Mouse (Mus musculus): ENCODE results near the gene Zap70. TPM values are rescaled to one million over a fixed set of nuclear protein-coding genes. Genes with fewer than 3 reads are reported as not detected.

The Zap70 gene
- polyA plus RNA-seq, 1 experiment from 2014 or later: 0.18 TPM

DNA sequence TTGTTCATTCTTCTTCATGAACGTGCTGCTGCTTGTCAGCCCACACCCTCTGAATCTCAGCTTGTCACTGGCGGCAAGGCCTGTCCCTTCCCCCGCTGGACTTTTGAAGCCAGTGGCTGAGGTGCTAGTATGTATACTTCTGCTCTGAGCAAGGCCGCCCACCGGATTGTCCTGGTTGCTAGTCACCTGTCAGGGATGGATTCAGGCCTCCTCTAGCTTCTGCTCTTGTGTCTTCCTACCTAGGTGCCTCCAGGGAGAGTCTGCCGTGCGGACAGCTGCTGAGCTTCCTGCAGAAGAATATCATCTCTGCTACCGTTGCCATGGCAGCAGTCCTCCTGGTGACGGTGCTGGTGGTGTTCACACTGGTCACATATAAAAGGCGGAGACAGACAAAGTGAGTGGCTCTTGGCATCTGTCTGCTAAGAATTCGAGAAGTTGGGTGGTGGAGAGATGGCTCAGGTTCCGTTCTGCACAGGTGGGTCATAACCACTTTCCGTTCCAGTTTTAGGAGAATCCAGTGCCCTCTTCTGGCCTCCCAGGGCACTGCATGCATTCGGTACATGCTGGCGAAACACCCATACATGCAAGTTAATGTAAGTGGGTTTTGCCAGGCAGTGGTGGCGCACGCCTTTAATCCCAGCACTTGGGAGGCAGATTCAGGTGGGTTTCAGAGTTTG lies 17.2 kb upstream of the Zap70 start:
- peak; percentile 46; the same call in 1 of the 2 replicates for ATAC-seq (ENCODE audit: low FRiP score, low TSS enrichment)
- Histone ChIP-seq H3K4me3 (ENCODE audit: low read length) (peak overlapping the region; percentile 12; the same call in 1 of the 2 replicates), H3K9ac (ENCODE audit: low read depth, low read length) (no peak overlapping the region), H3K36me3 (ENCODE audit: control insufficient read depth, insufficient read depth, low read length) (no peaks in the 10 kb centered on the region), H3K4me2 (replicated peaks; ENCODE audit: low read depth, low read length) (peak overlapping the region; percentile 21), H3K9me3 (ENCODE audit: control insufficient read depth, low read length) (no peaks in the 10 kb centered on the region), H3K27ac (ENCODE audit: low read depth, low read length) (no peak overlapping the region), H3K27me3 (ENCODE audit: control insufficient read depth, insufficient read depth, low read length) (no peaks in the 10 kb centered on the region), H3K4me1 (ENCODE audit: control insufficient read depth, insufficient read depth, low read length) (no peaks in the 10 kb centered on the region)
- WGBS: 26% methylated on average over 17 of the region's 17 CpGs

DNA sequence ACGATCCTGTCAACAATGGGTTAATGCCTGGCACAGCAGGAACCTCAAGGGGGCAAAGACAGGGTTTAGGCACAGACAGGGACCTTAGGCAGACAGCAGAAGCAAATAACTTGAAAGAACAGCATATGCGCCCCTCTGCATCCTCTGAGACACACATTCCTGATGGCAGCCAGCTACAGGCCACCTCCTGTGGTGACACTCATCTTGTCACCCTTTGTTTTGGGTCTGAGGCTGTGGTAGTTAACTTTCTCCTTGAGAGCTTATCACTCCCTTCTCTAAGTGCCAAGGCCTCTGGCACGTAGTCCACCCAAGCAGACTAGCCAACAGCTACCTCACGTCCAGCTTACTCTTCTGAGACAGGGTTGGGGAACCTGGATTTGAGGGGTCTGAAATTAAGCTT lies 15.9 kb upstream of the Zap70 start:
- Histone ChIP-seq H3K36me3 (ENCODE audit: control insufficient read depth, insufficient read depth, low read length) (no peaks in the 10 kb centered on the region), H3K27me3 (ENCODE audit: control insufficient read depth, insufficient read depth, low read length) (no peaks in the 10 kb centered on the region), H3K4me1 (ENCODE audit: control insufficient read depth, insufficient read depth, low read length) (no peaks in the 10 kb centered on the region), H3K4me2 (replicated peaks; ENCODE audit: low read depth, low read length) (no peak overlapping the region), H3K9me3 (ENCODE audit: control insufficient read depth, low read length) (no peaks in the 10 kb centered on the region), H3K9ac (ENCODE audit: low read depth, low read length) (no peak overlapping the region), H3K4me3 (ENCODE audit: low read length) (no peak overlapping the region), H3K27ac (ENCODE audit: low read depth, low read length) (no peak overlapping the region)
- 0 out of 2 replicates have a peak, but pooled peaks have one; percentile 20 for ATAC-seq (ENCODE audit: low FRiP score, low TSS enrichment)
- 62% methylated on average over 4 of the region's 4 CpGs for WGBS

- ATAC-seq (ENCODE audit: low FRiP score, low TSS enrichment): no peak
- Histone ChIP-seq H3K4me1 (ENCODE audit: control insufficient read depth, insufficient read depth, low read length) (no peaks in the 10 kb centered on the region), H3K9ac (ENCODE audit: low read depth, low read length) (no peak overlapping the region), H3K27ac (ENCODE audit: low read depth, low read length) (no peak overlapping the region), H3K36me3 (ENCODE audit: control insufficient read depth, insufficient read depth, low read length) (no peaks in the 10 kb centered on the region), H3K4me2 (replicated peaks; ENCODE audit: low read depth, low read length) (no peak overlapping the region), H3K4me3 (ENCODE audit: low read length) (no peak overlapping the region), H3K27me3 (ENCODE audit: control insufficient read depth, insufficient read depth, low read length) (no peaks in the 10 kb centered on the region), H3K9me3 (ENCODE audit: control insufficient read depth, low read length) (no peaks in the 10 kb centered on the region)
- 55% methylated on average over 15 of the region's 15 CpGs for WGBS
These were observed 15.1 kb upstream of the Zap70 start for GRCm38 (mm10) chr1:36746452-36746851.

- H3K4me1 ChIP-seq (ENCODE audit: control insufficient read depth, insufficient read depth, low read length): no peaks in the 10 kb centered on the region
- no peak overlapping the region for H3K9ac ChIP-seq (ENCODE audit: low read depth, low read length)
- H3K27me3 ChIP-seq (ENCODE audit: control insufficient read depth, insufficient read depth, low read length): no peaks in the 10 kb centered on the region
- no peak for ATAC-seq (ENCODE audit: low FRiP score, low TSS enrichment)
- no peak overlapping the region for H3K27ac ChIP-seq (ENCODE audit: low read depth, low read length)
- no peaks in the 10 kb centered on the region for H3K36me3 ChIP-seq (ENCODE audit: control insufficient read depth, insufficient read depth, low read length)
- H3K9me3 ChIP-seq (ENCODE audit: control insufficient read depth, low read length): no peaks in the 10 kb centered on the region
- WGBS: 79% methylated on average over 6 of the region's 6 CpGs
- H3K4me3 ChIP-seq (ENCODE audit: low read length): no peak overlapping the region
- H3K4me2 ChIP-seq (replicated peaks; ENCODE audit: low read depth, low read length): no peak overlapping the region
These were observed 7.5 kb upstream of the Zap70 start for GRCm38 (mm10) chr1:36753932-36754675.

- no peak overlapping the region for H3K9ac ChIP-seq (ENCODE audit: low read depth, low read length)
- H3K27ac ChIP-seq (ENCODE audit: low read depth, low read length): no peak overlapping the region
- H3K27me3 ChIP-seq (ENCODE audit: control insufficient read depth, insufficient read depth, low read length): no peaks in the 10 kb centered on the region
- no peaks in the 10 kb centered on the region for H3K36me3 ChIP-seq (ENCODE audit: control insufficient read depth, insufficient read depth, low read length)
- no peaks in the 10 kb centered on the region for H3K9me3 ChIP-seq (ENCODE audit: control insufficient read depth, low read length)
- H3K4me3 ChIP-seq (ENCODE audit: low read length): no peak overlapping the region
- no peak overlapping the region for H3K4me2 ChIP-seq (replicated peaks; ENCODE audit: low read depth, low read length)
- H3K4me1 ChIP-seq (ENCODE audit: control insufficient read depth, insufficient read depth, low read length): no peaks in the 10 kb centered on the region
- ATAC-seq (ENCODE audit: low FRiP score, low TSS enrichment): no peak
- 89% methylated on average over 9 of the region's 9 CpGs for WGBS
These were observed 3.0 kb upstream of the Zap70 start for GRCm38 (mm10) chr1:36758553-36758952.

DNA sequence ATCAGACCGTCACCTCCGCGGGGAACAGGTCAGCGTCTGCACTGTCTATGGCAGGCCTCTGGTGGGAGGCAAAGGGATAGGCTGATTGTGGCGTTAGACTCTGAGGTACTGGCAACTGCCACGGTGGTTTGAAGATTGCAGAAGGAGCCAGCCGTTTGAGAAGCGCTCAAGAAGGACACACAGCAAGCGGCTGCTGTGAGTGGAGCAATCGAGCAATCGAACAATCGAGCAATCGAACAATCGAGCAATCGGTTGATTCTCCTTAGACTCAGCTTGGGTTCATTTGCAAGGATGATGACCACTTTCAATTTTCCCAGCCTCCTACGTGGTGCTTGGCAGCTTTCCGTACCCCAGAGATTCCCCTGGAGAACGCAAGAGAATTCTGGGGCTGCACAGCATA lies 2.5 kb upstream of the Zap70 start:
- no peak overlapping the region for H3K27ac ChIP-seq (ENCODE audit: low read depth, low read length)
- H3K4me1 ChIP-seq (ENCODE audit: control insufficient read depth, insufficient read depth, low read length): no peaks in the 10 kb centered on the region
- no peak overlapping the region for H3K9ac ChIP-seq (ENCODE audit: low read depth, low read length)
- H3K4me3 ChIP-seq (ENCODE audit: low read length): no peak overlapping the region
- ATAC-seq (ENCODE audit: low FRiP score, low TSS enrichment): no peak
- no peak overlapping the region for H3K4me2 ChIP-seq (replicated peaks; ENCODE audit: low read depth, low read length)
- H3K36me3 ChIP-seq (ENCODE audit: control insufficient read depth, insufficient read depth, low read length): no peaks in the 10 kb centered on the region
- no peaks in the 10 kb centered on the region for H3K27me3 ChIP-seq (ENCODE audit: control insufficient read depth, insufficient read depth, low read length)
- no peaks in the 10 kb centered on the region for H3K9me3 ChIP-seq (ENCODE audit: control insufficient read depth, low read length)
- WGBS: 87% methylated on average over 18 of the region's 18 CpGs

- H3K4me2 ChIP-seq (replicated peaks; ENCODE audit: low read depth, low read length): no peak overlapping the region
- H3K27ac ChIP-seq (ENCODE audit: low read depth, low read length): no peak overlapping the region
- no peak for ATAC-seq (ENCODE audit: low FRiP score, low TSS enrichment)
- H3K27me3 ChIP-seq (ENCODE audit: control insufficient read depth, insufficient read depth, low read length): no peaks in the 10 kb centered on the region
- H3K4me3 ChIP-seq (ENCODE audit: low read length): no peak overlapping the region
- 65% methylated on average over 9 of the region's 9 CpGs for WGBS
- no peak overlapping the region for H3K9ac ChIP-seq (ENCODE audit: low read depth, low read length)
- H3K9me3 ChIP-seq (ENCODE audit: control insufficient read depth, low read length): no peaks in the 10 kb centered on the region
- no peaks in the 10 kb centered on the region for H3K4me1 ChIP-seq (ENCODE audit: control insufficient read depth, insufficient read depth, low read length)
- H3K36me3 ChIP-seq (ENCODE audit: control insufficient read depth, insufficient read depth, low read length): no peaks in the 10 kb centered on the region
These were observed 1.2 kb upstream of the Zap70 start for GRCm38 (mm10) chr1:36760401-36760800.

DNA sequence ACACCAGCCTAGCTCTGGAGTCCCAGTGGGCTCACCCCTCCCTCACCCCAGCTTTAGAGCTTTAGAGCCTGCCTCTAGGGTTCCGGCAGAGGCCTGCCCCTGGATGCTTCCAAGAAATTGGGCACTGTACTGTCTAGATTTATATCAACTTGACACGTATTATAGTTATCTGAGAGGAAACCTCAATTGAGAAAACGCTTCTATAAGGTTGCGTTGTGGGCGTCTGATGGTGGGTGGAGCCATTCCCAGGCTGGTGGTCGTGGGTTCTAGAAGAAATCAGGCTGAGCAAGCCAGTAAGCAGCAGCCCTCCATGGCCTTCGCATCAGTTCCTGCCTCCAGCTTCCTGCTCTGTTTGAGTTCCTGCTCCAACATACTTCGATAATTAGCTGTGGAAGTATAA lies 537 bp upstream of the Zap70 start:
- Histone ChIP-seq H3K9ac (ENCODE audit: low read depth, low read length) (no peak overlapping the region), H3K4me3 (ENCODE audit: low read length) (no peak overlapping the region), H3K9me3 (ENCODE audit: control insufficient read depth, low read length) (no peaks in the 10 kb centered on the region), H3K27me3 (ENCODE audit: control insufficient read depth, insufficient read depth, low read length) (no peaks in the 10 kb centered on the region), H3K36me3 (ENCODE audit: control insufficient read depth, insufficient read depth, low read length) (no peaks in the 10 kb centered on the region), H3K27ac (ENCODE audit: low read depth, low read length) (no peak overlapping the region), H3K4me1 (ENCODE audit: control insufficient read depth, insufficient read depth, low read length) (no peaks in the 10 kb centered on the region), H3K4me2 (replicated peaks; ENCODE audit: low read depth, low read length) (no peak overlapping the region)
- no peak for ATAC-seq (ENCODE audit: low FRiP score, low TSS enrichment)
- 89% methylated on average over 8 of the region's 8 CpGs for WGBS

DNA sequence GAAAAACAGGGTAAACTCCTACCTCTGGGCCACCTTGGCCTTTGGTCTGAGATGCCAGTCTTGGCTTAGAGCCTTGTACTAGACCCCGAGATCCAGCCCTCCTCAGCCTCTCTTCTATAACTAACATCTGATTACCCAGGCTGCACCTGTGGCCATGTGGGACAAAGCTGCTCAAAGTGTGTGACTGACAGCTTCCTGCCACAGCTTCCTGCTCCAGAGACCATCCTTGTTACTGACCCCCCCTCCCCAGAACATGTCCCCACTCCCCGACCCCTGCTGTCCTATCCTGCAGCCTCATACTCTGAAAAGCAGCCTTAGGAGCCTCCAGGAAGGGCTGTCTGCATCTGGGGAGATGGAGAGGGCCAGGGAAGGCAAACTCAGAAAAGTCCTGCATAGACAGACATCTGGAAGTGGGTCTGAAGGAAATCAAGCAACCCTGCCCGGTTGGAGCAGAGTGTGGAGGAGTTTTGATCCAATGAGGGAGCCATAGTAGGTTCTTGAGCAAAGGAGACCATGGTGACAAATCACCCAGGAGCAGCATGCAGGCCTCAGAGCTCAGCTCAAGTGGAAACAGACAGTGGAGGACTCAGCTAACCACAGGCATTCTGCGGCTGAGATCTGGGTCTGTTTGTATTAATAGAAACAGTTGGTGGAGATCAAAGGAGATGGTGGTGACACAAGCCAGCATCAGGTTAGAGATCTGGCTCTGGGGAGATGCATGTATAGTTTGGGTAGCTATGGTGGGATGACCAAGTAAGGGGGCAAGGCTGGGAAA lies 5.0 kb downstream of the Zap70 start:
- ATAC-seq (ENCODE audit: low FRiP score, low TSS enrichment): no peak
- Histone ChIP-seq H3K9ac (ENCODE audit: low read depth, low read length) (no peak overlapping the region), H3K27ac (ENCODE audit: low read depth, low read length) (no peak overlapping the region), H3K9me3 (ENCODE audit: control insufficient read depth, low read length) (no peaks in the 10 kb centered on the region), H3K4me3 (ENCODE audit: low read length) (no peak overlapping the region), H3K36me3 (ENCODE audit: control insufficient read depth, insufficient read depth, low read length) (no peaks in the 10 kb centered on the region), H3K4me1 (ENCODE audit: control insufficient read depth, insufficient read depth, low read length) (no peaks in the 10 kb centered on the region), H3K4me2 (replicated peaks; ENCODE audit: low read depth, low read length) (no peak overlapping the region), H3K27me3 (ENCODE audit: control insufficient read depth, insufficient read depth, low read length) (peaks cover 6% of the 10 kb centered on the region; the same call in 1 of the 2 replicates)
- WGBS: 63% methylated on average over 4 of the region's 4 CpGs

Measured in kidney, embryonic 14.5 days (tissue).